Mouse (Mus musculus): Measurements from ENCODE around the gene Jak2. TPM values are rescaled to one million over a fixed set of nuclear protein-coding genes. Genes with fewer than 3 reads are reported as not detected.

Gene Jak2
- polyA plus RNA-seq, 1 experiment = 7.7 TPM

DNA sequence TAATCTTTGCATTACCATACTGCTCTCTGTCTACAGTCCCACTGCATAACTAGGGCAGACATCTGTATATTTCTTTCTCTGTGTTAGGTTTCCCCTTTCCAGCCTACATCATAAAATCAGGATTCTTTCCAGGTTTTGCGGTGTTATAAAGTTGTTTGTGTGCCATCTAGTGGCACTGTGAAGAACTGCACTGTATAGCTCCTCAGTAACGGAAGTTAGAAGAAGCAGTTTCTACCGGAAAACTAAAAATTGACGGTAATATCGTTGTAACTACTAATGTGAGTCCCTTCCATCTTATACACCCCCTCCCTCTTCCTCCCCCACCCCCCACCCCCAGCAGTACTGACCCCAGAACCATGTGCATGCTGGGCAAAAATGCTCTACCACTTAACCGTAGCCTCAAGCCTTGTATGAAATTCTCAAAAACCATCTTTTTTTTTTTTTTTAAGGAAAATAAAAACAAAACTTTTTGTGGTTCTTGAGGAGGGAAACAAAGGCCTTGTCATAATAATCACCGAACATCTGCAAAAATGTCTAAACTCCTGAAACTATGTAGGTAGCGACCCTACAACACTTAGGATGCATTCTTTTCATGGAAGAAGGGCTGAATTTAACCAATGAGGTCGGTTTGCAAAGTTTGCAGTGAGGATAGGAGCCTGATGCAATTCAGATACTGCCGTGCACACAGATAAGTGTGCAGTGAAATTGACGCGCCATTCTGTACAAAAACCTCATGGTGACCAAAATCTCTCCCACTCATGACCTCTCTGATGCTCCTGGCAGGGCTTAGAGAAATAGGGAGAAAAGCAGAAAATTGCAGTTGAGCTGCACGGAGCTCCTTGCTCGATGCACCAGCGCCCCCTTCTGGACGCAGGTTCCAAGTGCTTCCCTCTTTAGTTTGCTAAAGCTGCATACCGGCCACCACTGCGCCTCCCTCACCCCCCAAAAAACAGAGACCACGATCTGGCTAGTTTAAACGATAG lies 103.6 kb downstream of the Jak2 start:
- DNase-seq (ENCODE audit: low read depth in 1 of 2, low spot score in 2 of 2) = peak; percentile 70 to 87
- TF ChIP-seq CTCF (IDR thresholded peaks at IDR 0.05; ENCODE audit: extremely low read depth, insufficient read depth, insufficient read length, insufficient replicate concordance) (peak; percentile 96), POLR2A (IDR thresholded peaks at IDR 0.05; ENCODE audit: low read depth, low read length) (no peak)

GRCm38 (mm10) chr19:29356281-29356680 lies 104.7 kb downstream of the Jak2 start:
- 92% methylated on average over 11 of the region's 11 CpGs for WGBS
- Histone ChIP-seq H3K27ac (ENCODE audit: insufficient read depth, low read length) (no peak overlapping the region), H3K36me3 (ENCODE audit: control insufficient read depth, insufficient read depth, low read length) (peaks cover 5% of the 10 kb centered on the region; the same call in 1 of the 2 replicates), H3K27me3 (ENCODE audit: control insufficient read depth, insufficient read depth, low read length) (no peaks in the 10 kb centered on the region), H3K4me1 (ENCODE audit: control insufficient read depth, insufficient read depth, insufficient read length) (peaks cover 3% of the 10 kb centered on the region; the same call in 1 of the 2 replicates), H3K4me3 (ENCODE audit: extremely low read depth, insufficient read depth, insufficient read length) (no peak overlapping the region)
- TF ChIP-seq POLR2A (IDR thresholded peaks at IDR 0.05; ENCODE audit: low read depth, low read length) (no peak), CTCF (IDR thresholded peaks at IDR 0.05; ENCODE audit: extremely low read depth, insufficient read depth, insufficient read length, insufficient replicate concordance) (no peak)
- no peak for DNase-seq (ENCODE audit: low read depth in 1 of 2, low spot score in 2 of 2)

More for the DNA sequence above, 103.6 kb downstream of the Jak2 start:
- Histone ChIP-seq H3K4me3 (ENCODE audit: extremely low read depth, insufficient read depth, insufficient read length) (peak overlapping the region; percentile 28), H3K36me3 (ENCODE audit: control insufficient read depth, insufficient read depth, low read length) (peaks cover 6% of the 10 kb centered on the region), H3K4me1 (ENCODE audit: control insufficient read depth, insufficient read depth, insufficient read length) (no peaks in the 10 kb centered on the region), H3K27me3 (ENCODE audit: control insufficient read depth, insufficient read depth, low read length) (no peaks in the 10 kb centered on the region), H3K27ac (ENCODE audit: insufficient read depth, low read length) (no peak overlapping the region)
- WGBS = 3% methylated on average over 20 of the region's 20 CpGs

GRCm38 (mm10) chr19:29360251-29360650 lies 108.6 kb downstream of the Jak2 start:
- Histone ChIP-seq H3K4me3 (ENCODE audit: extremely low read depth, insufficient read depth, insufficient read length) (no peak overlapping the region), H3K36me3 (ENCODE audit: control insufficient read depth, insufficient read depth, low read length) (peaks cover 4% of the 10 kb centered on the region; the same call in 1 of the 2 replicates), H3K27me3 (ENCODE audit: control insufficient read depth, insufficient read depth, low read length) (no peaks in the 10 kb centered on the region), H3K4me1 (ENCODE audit: control insufficient read depth, insufficient read depth, insufficient read length) (peaks cover 7% of the 10 kb centered on the region; the same call in 1 of the 2 replicates), H3K27ac (ENCODE audit: insufficient read depth, low read length) (no peak overlapping the region)
- 81% methylated on average over 5 of the region's 5 CpGs for WGBS
- DNase-seq (ENCODE audit: low read depth in 1 of 2, low spot score in 2 of 2) = no peak
- TF ChIP-seq CTCF (IDR thresholded peaks at IDR 0.05; ENCODE audit: extremely low read depth, insufficient read depth, insufficient read length, insufficient replicate concordance) = no peak
- TF ChIP-seq POLR2A (IDR thresholded peaks at IDR 0.05; ENCODE audit: low read depth, low read length) = no peak

GRCm38 (mm10) chr19:29361468-29362130 lies 110.0 kb downstream of the Jak2 start:
- TF ChIP-seq POLR2A (IDR thresholded peaks at IDR 0.05; ENCODE audit: low read depth, low read length) (peak; percentile 11; the same call in 1 of the 2 replicates), CTCF (IDR thresholded peaks at IDR 0.05; ENCODE audit: extremely low read depth, insufficient read depth, insufficient read length, insufficient replicate concordance) (no peak)
- Histone ChIP-seq H3K27ac (ENCODE audit: insufficient read depth, low read length) (peak overlapping the region; percentile 63), H3K4me3 (ENCODE audit: extremely low read depth, insufficient read depth, insufficient read length) (peak overlapping the region; percentile 94), H3K36me3 (ENCODE audit: control insufficient read depth, insufficient read depth, low read length) (peaks cover 4% of the 10 kb centered on the region; the same call in 1 of the 2 replicates), H3K27me3 (ENCODE audit: control insufficient read depth, insufficient read depth, low read length) (no peaks in the 10 kb centered on the region), H3K4me1 (ENCODE audit: control insufficient read depth, insufficient read depth, insufficient read length) (peaks cover 12% of the 10 kb centered on the region)
- 2% methylated on average over 33 of the region's 33 CpGs for WGBS
- DNase-seq (ENCODE audit: low read depth in 1 of 2, low spot score in 2 of 2) = peak; percentile 82 to 88

DNA sequence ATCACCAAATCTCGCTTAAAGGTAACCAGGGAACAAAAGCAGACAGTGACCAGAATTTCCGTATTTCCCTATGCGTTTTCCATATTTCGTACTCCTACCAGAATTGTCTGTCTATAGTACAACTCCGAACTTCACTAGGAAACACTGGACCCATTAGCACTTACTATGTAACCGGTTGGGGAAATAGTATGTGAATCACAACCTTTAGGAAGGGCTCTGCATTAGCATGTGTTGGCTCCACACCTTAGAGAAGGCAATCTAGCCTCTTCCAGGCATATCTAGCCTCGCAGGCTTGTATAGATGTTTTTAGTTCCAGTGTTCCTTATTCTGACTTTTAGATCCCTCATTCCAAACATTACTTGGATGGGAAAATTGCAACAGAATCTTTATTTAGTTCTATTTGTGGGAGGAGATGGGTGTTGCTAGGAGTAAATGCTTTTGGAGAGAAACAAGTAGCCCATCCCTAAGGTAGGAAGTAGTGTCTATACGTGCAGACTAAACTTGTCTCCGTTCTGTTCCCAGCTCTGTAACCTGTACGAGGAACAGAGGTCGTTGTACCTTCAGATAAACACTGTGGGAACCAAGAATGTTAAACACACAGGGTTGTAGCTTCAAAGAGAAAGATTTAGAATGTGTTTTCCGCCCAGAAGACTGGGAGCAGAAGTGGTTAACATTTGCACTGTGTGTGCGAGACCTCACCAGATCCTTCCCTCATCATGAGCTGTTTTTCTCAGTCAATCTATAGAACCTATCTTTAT lies 110.7 kb downstream of the Jak2 start:
- Histone ChIP-seq H3K27me3 (ENCODE audit: control insufficient read depth, insufficient read depth, low read length) (no peaks in the 10 kb centered on the region), H3K4me3 (ENCODE audit: extremely low read depth, insufficient read depth, insufficient read length) (peak overlapping the region; percentile 94), H3K27ac (ENCODE audit: insufficient read depth, low read length) (0 out of 2 replicates have a peak overlapping the region, but pooled peaks have one; percentile 45), H3K36me3 (ENCODE audit: control insufficient read depth, insufficient read depth, low read length) (peaks cover 4% of the 10 kb centered on the region; the same call in 1 of the 2 replicates), H3K4me1 (ENCODE audit: control insufficient read depth, insufficient read depth, insufficient read length) (peaks cover 12% of the 10 kb centered on the region)
- DNase-seq (ENCODE audit: low read depth in 1 of 2, low spot score in 2 of 2) = no peak
- WGBS = 51% methylated on average over 13 of the region's 13 CpGs
- TF ChIP-seq POLR2A (IDR thresholded peaks at IDR 0.05; ENCODE audit: low read depth, low read length) (no peak), CTCF (IDR thresholded peaks at IDR 0.05; ENCODE audit: extremely low read depth, insufficient read depth, insufficient read length, insufficient replicate concordance) (no peak)

Other genes starting within 250 kb of the Jak2 start
- 18.4 and 23.7 TPM in 2 replicates for gene Ak3, start 203.9 kb upstream of the Jak2 start, polyA plus RNA-seq (2012; rRNA removed)
- 12.7 and 16.0 TPM in 2 replicates for gene Rcl1, start 150.5 kb upstream of the Jak2 start, polyA plus RNA-seq (2012; rRNA removed)
- gene Insl6, start 73.5 kb downstream of the Jak2 start, polyA plus RNA-seq (2012; rRNA removed) = 1.5 and 2.1 TPM in 2 replicates
- not detected in 2 replicates for gene Rln1, start 82.8 kb downstream of the Jak2 start, polyA plus RNA-seq (2012; rRNA removed)
- gene Plgrkt, start 115.6 kb downstream of the Jak2 start, polyA plus RNA-seq (2012; rRNA removed) = 55.6 and 63.9 TPM in 2 replicates
- gene Cd274, start 115.6 kb downstream of the Jak2 start, polyA plus RNA-seq (2012; rRNA removed) = 10.4 and 11.0 TPM in 2 replicates
- 1.0 and 1.2 TPM in 2 replicates for gene Pdcd1lg2, start 159.1 kb downstream of the Jak2 start, polyA plus RNA-seq (2012; rRNA removed)